Mouse (Mus musculus) MEL (cell line): ENCODE results near the gene Tead4. TPM values are rescaled to one million over a fixed set of nuclear protein-coding genes. Genes with fewer than 3 reads are reported as not detected.

Source experiments
- DNase-seq: peaks from one replicate; pipeline ENCODE4 v3.0.0; 2011; ENCODE audit warnings: low read depth, low spot score
- H3K27ac ChIP-seq: 2 replicates; pipeline ENCODE4 v1.5.1; 2012; ENCODE audit warnings: low read depth, mild to moderate bottlenecking, control low read depth, low read length, moderate library complexity; ENCODE audit not compliant: control insufficient read depth
- H3K27me3 ChIP-seq, 2 experiments: fragments of 150-350 bp in 1 of 2; sonication (generic) in 1 of 2; 2 replicates each; pipeline ENCODE4 v1.6.1; 2012; ENCODE audit warnings: low read length in 2 of 2, mild to moderate bottlenecking in 2 of 2, improper control_type of control experiment in 1 of 2, moderate library complexity in 1 of 2; ENCODE audit not compliant: insufficient read depth in 2 of 2, control insufficient read depth in 1 of 2
- H3K36me3 ChIP-seq, 2 experiments: 2 replicates each; pipeline ENCODE4 v1.6.1; 2012 to 2014; ENCODE audit warnings: low read length in 2 of 2, improper control_type of control experiment in 1 of 2, inconsistent platforms in 1 of 2, mild to moderate bottlenecking in 1 of 2; ENCODE audit not compliant: insufficient read depth in 2 of 2, control insufficient read depth in 1 of 2
- H3K4me1 ChIP-seq, 2 experiments: fragments of 150-350 bp in 1 of 2; sonication (generic) in 1 of 2; 2 replicates each; pipeline ENCODE4 v1.6.1; 2012; ENCODE audit warnings: low read length in 2 of 2, improper control_type of control experiment in 1 of 2, mild to moderate bottlenecking in 1 of 2; ENCODE audit not compliant: insufficient read depth in 2 of 2, control insufficient read depth in 1 of 2
- H3K4me3 ChIP-seq, 2 experiments: fragments of 150-350 bp in 1 of 2; sonication (generic) in 1 of 2; 2 replicates each; pipeline ENCODE4 v1.5.1; 2012; ENCODE audit warnings: low read depth in 2 of 2, low read length in 2 of 2, mild to moderate bottlenecking in 2 of 2, moderate library complexity in 2 of 2, control low read depth in 1 of 2, improper control_type of control experiment in 1 of 2; ENCODE audit not compliant: control insufficient read depth in 1 of 2, insufficient read depth in 1 of 2
- H3K79me2 ChIP-seq: 2 replicates; pipeline ENCODE4 v1.6.1; 2012; ENCODE audit warnings: mild to moderate bottlenecking, low read length, moderate library complexity; ENCODE audit not compliant: control insufficient read depth, poor library complexity, insufficient read depth
- H3K9ac ChIP-seq: 2 replicates; pipeline ENCODE4 v1.6.1; 2012; ENCODE audit warnings: low read depth, mild to moderate bottlenecking, control low read depth, low read length, moderate library complexity; ENCODE audit not compliant: control insufficient read depth, poor library complexity, severe bottlenecking
- H3K9me3 ChIP-seq: fragments of 150-350 bp; sonication (generic); replicated peaks from 2 replicates; pipeline ENCODE4 v1.6.1; 2012; ENCODE audit warnings: mild to moderate bottlenecking, low read length, improper control_type of control experiment, moderate library complexity; ENCODE audit not compliant: insufficient read depth
- CHD1 ChIP-seq: IDR thresholded peaks from 2 replicates; pipeline ENCODE4 v1.6.1; 2012; ENCODE audit warnings: low read depth, mild to moderate bottlenecking, inconsistent platforms, low read length, improper control_type of control experiment
- CHD2 ChIP-seq: IDR thresholded peaks from 2 replicates; pipeline ENCODE4 v1.6.1; 2011; ENCODE audit warnings: low read length, improper control_type of control experiment
- CTCF ChIP-seq, 3 experiments: IDR thresholded peaks in 2 of 3; conservative IDR thresholded peaks in 1 of 3; 2 replicates each; pipeline ENCODE4 v1.5.1; 2011 to 2012; ENCODE audit warnings: low read length in 3 of 3, low read depth in 2 of 3, mild to moderate bottlenecking in 2 of 3, improper control_type of control experiment in 1 of 3, inconsistent platforms in 1 of 3, mixed read lengths in 1 of 3, moderate library complexity in 1 of 3; ENCODE audit not compliant: control insufficient read depth in 1 of 3, insufficient read depth in 1 of 3, poor library complexity in 1 of 3, severe bottlenecking in 1 of 3
- ELF1 ChIP-seq: IDR thresholded peaks from 2 replicates; pipeline ENCODE4 v1.6.1; 2014; ENCODE audit warnings: low read depth, mild to moderate bottlenecking, inconsistent platforms, low read length, improper control_type of control experiment, moderate library complexity
- EP300 ChIP-seq, 2 experiments: IDR thresholded peaks; 2 replicates each; pipeline ENCODE4 v1.6.1; 2011; ENCODE audit warnings: improper control_type of control experiment in 2 of 2, low read length in 2 of 2, low read depth in 1 of 2, mild to moderate bottlenecking in 1 of 2
- GABPA ChIP-seq: IDR thresholded peaks from 2 replicates; pipeline ENCODE4 v1.6.1; 2012; ENCODE audit warnings: low read depth, mild to moderate bottlenecking, inconsistent platforms, low read length, improper control_type of control experiment, moderate library complexity
- GATA1 ChIP-seq: IDR thresholded peaks from 2 replicates; pipeline ENCODE4 v1.6.1; 2011; ENCODE audit warnings: low read depth, low read length, improper control_type of control experiment
- HCFC1 ChIP-seq: IDR thresholded peaks from 2 replicates; pipeline ENCODE4 v1.6.1; 2012; ENCODE audit warnings: low read depth, mild to moderate bottlenecking, inconsistent platforms, low read length, improper control_type of control experiment, moderate library complexity
- JUND ChIP-seq: IDR thresholded peaks from 2 replicates; pipeline ENCODE4 v1.6.1; 2011; ENCODE audit warnings: low read depth, mild to moderate bottlenecking, improper control_type of control experiment, low read length
- KAT2A ChIP-seq: conservative IDR thresholded peaks from 2 replicates; pipeline ENCODE4 v1.6.1; 2012; ENCODE audit warnings: low read depth, low read length, improper control_type of control experiment, inconsistent platforms
- MAX ChIP-seq: IDR thresholded peaks from 2 replicates; pipeline ENCODE4 v1.6.1; 2011; ENCODE audit warnings: low read length, improper control_type of control experiment
- MAZ ChIP-seq: IDR thresholded peaks from 2 replicates; pipeline ENCODE4 v1.6.1; 2012; ENCODE audit warnings: low read depth, mild to moderate bottlenecking, inconsistent platforms, low read length, improper control_type of control experiment
- MEF2A ChIP-seq: IDR thresholded peaks from 2 replicates; pipeline ENCODE4 v1.6.1; 2014; ENCODE audit warnings: low read depth, mild to moderate bottlenecking, inconsistent platforms, low read length, improper control_type of control experiment; ENCODE audit not compliant: poor library complexity, insufficient replicate concordance, severe bottlenecking; ENCODE audit errors: extremely low read depth
- MXI1 ChIP-seq: IDR thresholded peaks from 2 replicates; pipeline ENCODE4 v1.6.1; 2011; ENCODE audit warnings: mild to moderate bottlenecking, low read depth, low read length, improper control_type of control experiment
- NRF1 ChIP-seq: IDR thresholded peaks from 2 replicates; pipeline ENCODE4 v1.6.1; 2014; ENCODE audit warnings: low read depth, mild to moderate bottlenecking, inconsistent platforms, low read length, improper control_type of control experiment, moderate library complexity; ENCODE audit not compliant: poor library complexity, insufficient read depth, severe bottlenecking
- POLR2A ChIP-seq, 2 experiments: IDR thresholded peaks; 2 replicates each; pipeline ENCODE4 v1.6.1; 2011 to 2012; ENCODE audit warnings: low read length in 2 of 2, mild to moderate bottlenecking in 2 of 2, control low read depth in 1 of 2, improper control_type of control experiment in 1 of 2, low read depth in 1 of 2, moderate library complexity in 1 of 2; ENCODE audit not compliant: control insufficient read depth in 1 of 2, insufficient read depth in 1 of 2, poor library complexity in 1 of 2
- POLR2AphosphoS2 ChIP-seq: IDR thresholded peaks from 2 replicates; pipeline ENCODE4 v1.6.1; 2011; ENCODE audit warnings: low read length, improper control_type of control experiment
- RCOR1 ChIP-seq: IDR thresholded peaks from 2 replicates; pipeline ENCODE4 v1.6.1; 2012; ENCODE audit warnings: low read depth, mild to moderate bottlenecking, inconsistent platforms, low read length, improper control_type of control experiment
- SMC3 ChIP-seq: IDR thresholded peaks from 2 replicates; pipeline ENCODE4 v1.6.1; 2011; ENCODE audit warnings: low read depth, low read length, improper control_type of control experiment
- TAL1 ChIP-seq: IDR thresholded peaks from 2 replicates; pipeline ENCODE4 v1.6.1; 2012; ENCODE audit warnings: mild to moderate bottlenecking, inconsistent platforms, low read length, moderate library complexity, mixed read lengths
- TBP ChIP-seq: IDR thresholded peaks from 2 replicates; pipeline ENCODE4 v1.8.0; 2011; ENCODE audit warnings: low read depth, low read length, improper control_type of control experiment
- TCF12 ChIP-seq: IDR thresholded peaks from 2 replicates; pipeline ENCODE4 v1.6.1; 2014; ENCODE audit warnings: low read depth, mild to moderate bottlenecking, inconsistent platforms, low read length, improper control_type of control experiment, moderate library complexity
- ZC3H11A ChIP-seq: IDR thresholded peaks from 2 replicates; pipeline ENCODE4 v1.6.1; 2012; ENCODE audit warnings: low read depth, mild to moderate bottlenecking, inconsistent platforms, low read length, improper control_type of control experiment
- ZKSCAN1 ChIP-seq: IDR thresholded peaks from 2 replicates; pipeline ENCODE4 v1.6.1; 2012; ENCODE audit warnings: low read depth, mild to moderate bottlenecking, inconsistent platforms, low read length, improper control_type of control experiment, moderate library complexity
- ZMIZ1 ChIP-seq: IDR thresholded peaks from 2 replicates; pipeline ENCODE4 v1.6.1; 2012; ENCODE audit warnings: low read depth, mild to moderate bottlenecking, inconsistent platforms, low read length, improper control_type of control experiment, moderate library complexity
- polyA plus RNA-seq, 2 experiments: library from polyadenylated mRNA; stranded (reverse) in 1 of 2; unstranded in 1 of 2; fragments of >175 nt in 1 of 2; fragments of >200 nt in 1 of 2; gene quantifications; 2 replicates each; pipeline versions ENCODE4 v1.2.1 to v1.2.4; 2012; ENCODE audit warnings: low replicate concordance in 2 of 2, low read depth in 1 of 2; ENCODE audit not compliant: insufficient read length in 2 of 2, insufficient read depth in 1 of 2, missing spikeins in 1 of 2
- total RNA-seq: library from RNA; depleted of rRNA; stranded (reverse); fragments of 300-350 nt; gene quantifications from 2 replicates; pipeline ENCODE4 v1.2.3, GENCODE M21; 2012

Gene Tead4
- total and polyA plus RNA-seq, 3 experiments, result not detected

DNA sequence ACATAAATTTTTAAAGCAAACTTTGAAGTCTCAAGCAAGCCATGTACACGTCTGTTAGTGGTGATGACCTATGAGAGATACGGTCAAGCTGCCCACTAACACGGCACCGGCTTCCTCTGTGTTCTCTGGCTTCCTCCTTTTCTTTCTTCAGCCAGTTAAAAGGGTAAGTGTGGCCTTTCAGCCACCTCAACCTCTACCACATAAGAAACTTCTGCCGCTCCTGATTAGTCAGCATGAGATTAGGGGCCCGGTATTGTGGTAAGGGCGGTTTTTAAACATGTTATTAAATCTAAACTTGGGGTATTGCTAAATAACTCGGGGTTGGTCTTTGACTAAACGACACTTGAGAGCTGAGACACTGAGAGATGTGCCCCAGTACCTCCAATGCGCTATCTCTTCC lies 45.0 kb upstream of the Tead4 start (continued):
- TF ChIP-seq TCF12, result peak; percentile 75

DNA sequence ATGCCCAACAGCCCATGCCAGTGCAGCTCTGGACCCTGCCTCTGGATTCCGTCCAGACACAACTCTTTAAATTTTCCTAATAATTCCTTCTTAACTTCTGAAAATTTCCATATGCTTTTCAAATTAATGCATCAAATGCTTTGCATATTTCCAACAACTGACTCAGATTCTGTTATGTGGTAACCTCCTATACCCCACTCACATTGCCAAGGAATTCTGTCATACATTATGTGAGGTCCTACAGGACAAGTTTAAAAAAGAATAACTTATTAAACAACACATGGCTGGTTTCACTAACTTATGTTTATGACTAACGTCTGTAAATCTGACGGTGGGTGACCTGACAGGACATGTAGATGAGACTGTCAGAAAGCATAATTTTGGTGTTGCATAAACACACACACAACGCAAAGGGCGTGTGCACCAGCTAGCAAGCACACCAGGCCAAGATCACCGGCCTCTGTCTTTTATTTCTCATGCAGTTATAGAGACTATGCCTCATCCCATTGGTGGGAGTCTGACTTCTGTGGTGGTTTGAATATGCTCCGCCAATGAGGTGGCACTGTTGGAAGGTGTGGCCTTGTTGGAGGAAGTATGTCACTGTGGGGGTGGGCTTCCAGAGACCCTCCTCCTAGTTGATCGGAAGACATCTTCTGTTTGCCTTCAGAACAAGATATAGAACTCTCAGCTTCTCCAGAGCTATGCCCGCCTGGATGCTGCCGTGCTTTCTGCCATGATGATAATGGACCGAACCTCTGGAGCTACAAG lies 41.5 kb upstream of the Tead4 start:
- no peak for DNase-seq
- Histone ChIP-seq H3K9me3 (no peaks in the 10 kb centered on the region), H3K9ac (no peak overlapping the region), H3K79me2 (no peaks in the 10 kb centered on the region), H3K27me3 (no peaks in the 10 kb centered on the region), H3K27ac (no peak overlapping the region), H3K36me3 (peaks cover 0 to 13% of the 10 kb centered on the region in 2 experiments; a peak in 2 of 4 replicates), H3K4me3 (no peak overlapping the region), H3K4me1 (peaks cover 2 to 14% of the 10 kb centered on the region in 2 experiments; a peak in 2 of 4 replicates)
- TF ChIP-seq MAX (no peak), TBP (no peak), EP300 (IDR thresholded peaks at IDR 0.05; ENCODE audit: low read depth in 1 of 2, low read length in 2 of 2) (no peak), MEF2A (no peak), GATA1 (no peak), TAL1 (no peak), KAT2A (no peak), RCOR1 (no peak), JUND (no peak), HCFC1 (no peak), CHD2 (no peak), CTCF (IDR thresholded peaks at IDR 0.05 in 2 of 3, conservative IDR thresholded peaks at IDR 0.05 in 1 of 3; ENCODE audit: control insufficient read depth in 1 of 3, insufficient read depth in 1 of 3, low read depth in 2 of 3, low read length in 3 of 3, poor library complexity in 1 of 3, severe bottlenecking in 1 of 3) (no peak), NRF1 (no peak), POLR2A (IDR thresholded peaks at IDR 0.05; ENCODE audit: control insufficient read depth in 1 of 2, insufficient read depth in 1 of 2, low read depth in 1 of 2, low read length in 2 of 2, poor library complexity in 1 of 2) (no peak), SMC3 (no peak), ELF1 (no peak), ZMIZ1 (no peak)

DNA sequence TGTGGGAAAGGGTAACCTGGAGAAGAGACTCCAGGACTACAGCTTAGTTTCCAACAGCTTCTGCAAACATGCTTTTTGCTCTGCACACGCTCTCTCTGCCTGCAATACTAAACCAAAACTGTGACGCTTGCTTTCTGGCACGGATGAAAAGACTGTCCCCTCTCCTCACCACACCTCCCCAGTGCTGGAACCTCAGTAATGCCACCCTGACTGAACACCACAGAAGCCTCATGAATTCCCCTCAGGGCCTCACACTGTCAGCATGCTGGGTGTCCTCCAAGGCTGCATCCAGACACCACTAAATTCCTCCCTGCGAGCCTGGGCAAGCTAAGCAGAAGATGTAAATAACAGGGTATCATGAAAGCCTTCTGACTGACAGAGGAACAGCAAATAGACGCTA lies 38.3 kb upstream of the Tead4 start:
- Histone ChIP-seq H3K9ac (no peak overlapping the region), H3K27ac (no peak overlapping the region), H3K79me2 (no peaks in the 10 kb centered on the region), H3K4me1 (no peaks in the 10 kb centered on the region), H3K9me3 (no peaks in the 10 kb centered on the region), H3K4me3 (no peak overlapping the region), H3K36me3 (peaks cover 0 to 2% of the 10 kb centered on the region in 2 experiments; a peak in 1 of 4 replicates), H3K27me3 (no peaks in the 10 kb centered on the region)
- no peak for TF ChIP-seq MAZ
- no peak for TF ChIP-seq GATA1
- no peak for TF ChIP-seq EP300 (IDR thresholded peaks at IDR 0.05; ENCODE audit: low read depth in 1 of 2, low read length in 2 of 2)
- TF ChIP-seq MXI1, result no peak
- TF ChIP-seq ELF1, result no peak
- TF ChIP-seq RCOR1, result no peak
- no peak for TF ChIP-seq GABPA
- TF ChIP-seq ZKSCAN1, result no peak
- TF ChIP-seq ZC3H11A, result no peak
- TF ChIP-seq JUND, result no peak
- TF ChIP-seq SMC3, result no peak
- TF ChIP-seq CHD1, result no peak
- TF ChIP-seq POLR2AphosphoS2, result no peak
- no peak for TF ChIP-seq ZMIZ1
- DNase-seq, result no peak
